Mouse (Mus musculus): ENCODE measurements at regions not wholly inside any gene's neighbourhood (a gene's known extent, or its start where the extent isn't known, plus 50 kb on each side); places are given as distances from the start of the nearest gene placed in this dataset.

GRCm38 (mm10) chr9:60931290-60931689 lies 136.9 kb downstream of the Uaca start:
- DNase-seq (ENCODE audit: extremely low read depth, low read depth, low spot score): no peak

- DNase-seq (ENCODE audit: extremely low read depth, low read depth, low spot score): no peak
These were observed 142.6 kb downstream of the Uaca start for GRCm38 (mm10) chr9:60936937-60937336.

GRCm38 (mm10) chr9:60939858-60940804 lies 145.8 kb downstream of the Uaca start:
- no peak for DNase-seq (ENCODE audit: extremely low read depth, low read depth, low spot score)

GRCm38 (mm10) chr9:60947363-60947762 lies 153.0 kb downstream of the Uaca start:
- no peak for DNase-seq (ENCODE audit: extremely low read depth, low read depth, low spot score)

GRCm38 (mm10) chr9:60948531-60949070 lies 154.3 kb downstream of the Uaca start:
- DNase-seq (ENCODE audit: extremely low read depth, low read depth, low spot score): no peak

- no peak for DNase-seq (ENCODE audit: extremely low read depth, low read depth, low spot score)
These were observed 155.8 kb downstream of the Uaca start for GRCm38 (mm10) chr9:60950161-60950560.

- no peak for DNase-seq (ENCODE audit: extremely low read depth, low read depth, low spot score)
These were observed 156.8 kb downstream of the Uaca start for GRCm38 (mm10) chr9:60951071-60951561.

GRCm38 (mm10) chr9:60957438-60957837 lies 163.1 kb downstream of the Uaca start:
- no peak for DNase-seq (ENCODE audit: extremely low read depth, low read depth, low spot score)

GRCm38 (mm10) chr9:60959537-60959936 lies 165.2 kb downstream of the Uaca start:
- no peak for DNase-seq (ENCODE audit: extremely low read depth, low read depth, low spot score)

- no peak for DNase-seq (ENCODE audit: extremely low read depth, low read depth, low spot score)
These were observed 167.7 kb downstream of the Uaca start for GRCm38 (mm10) chr9:60962086-60962485.

- DNase-seq (ENCODE audit: extremely low read depth, low read depth, low spot score): no peak
These were observed 171.3 kb downstream of the Uaca start for GRCm38 (mm10) chr9:60965641-60966040.

- DNase-seq (ENCODE audit: extremely low read depth, low read depth, low spot score): no peak
These were observed 174.1 kb downstream of the Uaca start for GRCm38 (mm10) chr9:60968281-60969031.

GRCm38 (mm10) chr9:60972201-60972910 lies 178.0 kb downstream of the Uaca start:
- no peak for DNase-seq (ENCODE audit: extremely low read depth, low read depth, low spot score)

- DNase-seq (ENCODE audit: extremely low read depth, low read depth, low spot score): no peak
These were observed 180.2 kb downstream of the Uaca start for GRCm38 (mm10) chr9:60974546-60974945.

- DNase-seq (ENCODE audit: extremely low read depth, low read depth, low spot score): peak; percentile 13
These were observed 188.2 kb downstream of the Uaca start for GRCm38 (mm10) chr9:60982383-60983085.

GRCm38 (mm10) chr9:60983246-60983645 lies 188.9 kb downstream of the Uaca start:
- no peak for DNase-seq (ENCODE audit: extremely low read depth, low read depth, low spot score)

- DNase-seq (ENCODE audit: extremely low read depth, low read depth, low spot score): no peak
These were observed 193.8 kb downstream of the Uaca start for GRCm38 (mm10) chr9:60988113-60988512.

GRCm38 (mm10) chr9:60989670-60990391 lies 195.5 kb downstream of the Uaca start:
- no peak for DNase-seq (ENCODE audit: extremely low read depth, low read depth, low spot score)

- no peak for DNase-seq (ENCODE audit: extremely low read depth, low read depth, low spot score)
These were observed 197.2 kb downstream of the Uaca start for GRCm38 (mm10) chr9:60991509-60991908.

GRCm38 (mm10) chr9:60993661-60994060 lies 199.3 kb downstream of the Uaca start:
- no peak for DNase-seq (ENCODE audit: extremely low read depth, low read depth, low spot score)
